Mouse (Mus musculus): ENCODE results near the gene Phf21a.

DNA sequence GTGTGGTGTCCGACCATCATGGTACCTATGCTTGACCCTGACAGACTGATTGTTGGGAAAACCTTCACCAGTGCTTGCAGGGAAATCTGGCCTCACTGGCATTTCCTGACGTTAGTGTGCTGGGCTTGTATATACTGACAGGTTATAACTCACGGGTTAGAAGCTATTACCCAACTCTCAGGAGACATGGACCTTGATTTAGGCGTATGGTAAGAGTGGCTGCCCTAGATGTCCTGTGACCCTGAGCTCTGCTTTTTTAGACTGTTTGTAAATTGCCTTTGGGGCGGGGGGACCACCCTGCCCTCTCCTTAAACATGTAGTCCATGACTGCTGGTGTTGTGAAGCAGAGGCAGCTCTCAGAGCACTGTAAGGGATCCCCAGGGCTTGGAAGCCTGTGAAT lies 257.8 kb downstream of the Phf21a start:
- no peak for TF ChIP-seq CTCF (IDR thresholded peaks at IDR 0.05; ENCODE audit: low read depth, low read length)
- TF ChIP-seq GATA1 (IDR thresholded peaks at IDR 0.05; ENCODE audit: borderline replicate concordance, low read length): no peak

All from G1E (cell line).